Mouse (Mus musculus): Measurements from ENCODE around the gene Maf. TPM values are rescaled to one million over a fixed set of nuclear protein-coding genes. Genes with fewer than 3 reads are reported as not detected.

The Maf gene
- 2.4 and 3.0 TPM in 2 replicates for polyA plus RNA-seq (2015; fragmentation: Nextera tagmentation; extraction: Ambion mirVana)

DNA sequence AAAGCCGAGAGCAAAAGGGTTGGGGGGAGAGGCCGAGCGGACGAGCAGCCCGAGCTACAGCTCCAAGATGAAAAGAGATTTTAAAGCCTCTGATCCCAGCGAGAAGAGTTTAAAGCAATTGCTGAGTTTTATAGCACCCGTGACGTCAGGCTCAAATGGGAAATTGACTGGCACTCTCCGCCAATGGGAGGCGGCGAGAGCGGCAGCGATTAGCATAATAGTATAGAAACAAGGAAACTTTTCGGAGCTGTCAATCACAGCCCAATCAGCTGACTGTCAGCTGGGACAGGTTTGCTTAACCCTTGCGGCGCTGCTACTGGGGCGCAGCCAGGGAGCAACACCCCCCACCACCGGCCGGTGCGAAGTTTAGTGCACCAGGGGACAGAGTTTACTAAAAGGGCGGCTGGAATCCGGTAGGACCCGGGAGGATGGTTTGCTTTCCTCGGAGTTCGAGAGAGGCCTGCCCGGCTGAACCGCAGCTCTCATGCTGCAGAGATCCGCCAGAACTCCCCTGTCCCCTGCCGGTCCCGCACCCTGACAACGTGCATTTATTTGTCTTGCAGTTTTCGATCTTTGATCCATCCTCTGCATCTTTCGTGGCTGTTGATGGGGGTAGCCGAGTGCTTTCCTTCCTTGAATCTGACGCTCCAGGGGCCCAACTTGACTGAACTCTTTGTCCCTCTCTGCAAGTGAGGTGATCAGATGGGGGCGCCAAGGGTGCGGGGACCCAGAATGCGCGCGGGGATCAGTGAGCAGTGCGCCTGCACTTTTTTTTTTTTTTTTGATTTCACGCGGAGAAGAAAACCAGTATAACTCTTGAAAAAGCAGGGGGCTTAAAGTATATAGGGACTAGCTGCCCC lies at the start of gene Maf:
Gene Maf, minus strand, starts transcription at position 64 of the 860 bp plus-strand sequence.
- 1% methylated on average over 43 of the region's 43 CpGs for WGBS (ENCODE audit: insufficient replicate concordance)
- Histone ChIP-seq H3K27me3 (ENCODE audit: control insufficient read depth, insufficient read depth, low read depth, low read length) (peaks cover 40% of the 10 kb centered on the region), H3K36me3 (ENCODE audit: control insufficient read depth, insufficient read depth) (no peaks in the 10 kb centered on the region), H3K4me3 (ENCODE audit: low read depth, low read length) (peak within 1 kb of the TSS; percentile 59), H3K4me2 (ENCODE audit: low read depth, low read length) (peak within 1 kb of the TSS; percentile 67), H3K9ac (ENCODE audit: low read depth, low read length) (peak within 1 kb of the TSS; percentile 45), H3K9me3 (replicated peaks; ENCODE audit: control insufficient read depth, low read length) (no peaks in the 10 kb centered on the region), H3K27ac (ENCODE audit: low read length) (peak within 1 kb of the TSS; percentile 63), H3K4me1 (ENCODE audit: control insufficient read depth, low read depth, low read length) (no peaks in the 10 kb centered on the region; the same call in 1 of the 2 replicates)
- peak; percentile 70 for ATAC-seq (ENCODE audit: low read depth)

DNA sequence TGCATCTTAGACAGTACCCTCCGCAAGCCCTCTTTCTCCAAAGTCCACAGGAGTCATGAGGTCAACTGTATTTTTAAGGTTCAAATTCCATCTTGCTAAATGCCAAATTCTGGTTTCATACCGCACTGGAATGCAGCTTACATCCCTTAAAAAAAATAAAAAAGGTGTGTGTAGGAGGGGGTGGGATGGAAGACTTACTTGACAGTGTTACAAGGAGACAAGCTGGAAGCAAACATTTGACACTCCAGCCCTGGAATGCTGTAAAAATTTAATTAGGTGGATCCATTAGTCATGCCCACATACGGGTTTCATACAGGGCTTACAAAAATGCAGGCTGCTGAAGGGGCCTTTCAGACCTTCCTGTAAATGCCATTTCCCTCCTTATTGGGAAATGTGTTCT lies 49.4 kb upstream of the Maf start:
- no peaks in the 10 kb centered on the region for H3K27me3 ChIP-seq (ENCODE audit: control insufficient read depth, insufficient read depth, low read depth, low read length)
- H3K27ac ChIP-seq (ENCODE audit: low read length): no peak overlapping the region
- H3K36me3 ChIP-seq (ENCODE audit: control insufficient read depth, insufficient read depth): no peaks in the 10 kb centered on the region
- H3K9ac ChIP-seq (ENCODE audit: low read depth, low read length): no peak overlapping the region
- no peaks in the 10 kb centered on the region for H3K9me3 ChIP-seq (replicated peaks; ENCODE audit: control insufficient read depth, low read length)
- no peaks in the 10 kb centered on the region; the same call in none of the 2 replicates for H3K4me1 ChIP-seq (ENCODE audit: control insufficient read depth, low read depth, low read length)
- no peak for ATAC-seq (ENCODE audit: low read depth)
- no peak overlapping the region for H3K4me2 ChIP-seq (ENCODE audit: low read depth, low read length)
- 53% methylated on average over 3 of the region's 3 CpGs for WGBS (ENCODE audit: insufficient replicate concordance)
- no peak overlapping the region for H3K4me3 ChIP-seq (ENCODE audit: low read depth, low read length)

DNA sequence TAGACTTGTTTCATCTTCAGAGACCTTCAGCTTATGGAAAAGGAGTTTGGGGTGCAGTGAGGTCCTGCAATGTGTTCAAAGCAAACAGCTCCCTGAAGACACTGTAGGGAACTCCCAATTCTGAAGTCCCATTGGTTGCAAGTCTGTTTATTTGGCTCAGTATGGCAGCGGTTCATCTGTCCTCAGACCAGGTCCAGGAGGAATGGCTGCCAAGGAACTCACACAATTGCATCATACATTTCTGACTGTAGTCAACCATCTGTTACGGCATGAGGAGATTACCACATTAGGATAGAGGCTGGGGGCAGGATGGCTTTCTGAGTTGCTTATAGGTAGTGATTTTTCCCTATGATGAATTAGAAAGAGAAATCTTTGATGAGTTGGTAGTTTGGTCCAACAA lies 48.4 kb upstream of the Maf start:
- Histone ChIP-seq H3K4me2 (ENCODE audit: low read depth, low read length) (no peak overlapping the region), H3K4me3 (ENCODE audit: low read depth, low read length) (no peak overlapping the region), H3K9me3 (replicated peaks; ENCODE audit: control insufficient read depth, low read length) (no peaks in the 10 kb centered on the region), H3K9ac (ENCODE audit: low read depth, low read length) (no peak overlapping the region), H3K4me1 (ENCODE audit: control insufficient read depth, low read depth, low read length) (no peaks in the 10 kb centered on the region; the same call in none of the 2 replicates), H3K27ac (ENCODE audit: low read length) (no peak overlapping the region), H3K36me3 (ENCODE audit: control insufficient read depth, insufficient read depth) (no peaks in the 10 kb centered on the region), H3K27me3 (ENCODE audit: control insufficient read depth, insufficient read depth, low read depth, low read length) (no peaks in the 10 kb centered on the region)
- ATAC-seq (ENCODE audit: low read depth): no peak
- 61% methylated on average over 2 of the region's 2 CpGs for WGBS (ENCODE audit: insufficient replicate concordance)

DNA sequence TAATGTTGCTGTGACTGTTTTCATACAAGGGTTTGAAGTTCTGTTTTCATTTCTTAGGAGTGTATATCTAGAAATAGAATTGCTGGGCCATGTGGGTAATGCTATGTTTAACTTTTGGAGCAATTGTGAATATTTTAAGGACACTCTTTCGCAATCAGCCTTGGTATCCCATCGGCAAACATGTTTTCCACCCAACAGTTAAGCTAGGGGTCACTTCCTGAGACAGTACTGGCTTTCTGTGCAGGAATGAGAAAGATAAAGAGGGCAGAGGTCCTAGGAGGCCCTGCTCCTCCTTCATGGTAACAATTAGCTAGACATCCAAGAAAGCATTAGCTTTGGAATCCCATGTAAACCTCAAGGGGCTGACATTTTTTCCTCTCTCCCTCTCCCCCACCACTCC lies 47.1 kb upstream of the Maf start:
- no peaks in the 10 kb centered on the region for H3K27me3 ChIP-seq (ENCODE audit: control insufficient read depth, insufficient read depth, low read depth, low read length)
- no peaks in the 10 kb centered on the region; the same call in none of the 2 replicates for H3K4me1 ChIP-seq (ENCODE audit: control insufficient read depth, low read depth, low read length)
- H3K9ac ChIP-seq (ENCODE audit: low read depth, low read length): no peak overlapping the region
- H3K4me3 ChIP-seq (ENCODE audit: low read depth, low read length): no peak overlapping the region
- 28% methylated on average over 2 of the region's 2 CpGs for WGBS (ENCODE audit: insufficient replicate concordance)
- H3K36me3 ChIP-seq (ENCODE audit: control insufficient read depth, insufficient read depth): no peaks in the 10 kb centered on the region
- no peak overlapping the region for H3K4me2 ChIP-seq (ENCODE audit: low read depth, low read length)
- H3K9me3 ChIP-seq (replicated peaks; ENCODE audit: control insufficient read depth, low read length): no peaks in the 10 kb centered on the region
- peak; percentile 51 for ATAC-seq (ENCODE audit: low read depth)
- H3K27ac ChIP-seq (ENCODE audit: low read length): no peak overlapping the region

DNA sequence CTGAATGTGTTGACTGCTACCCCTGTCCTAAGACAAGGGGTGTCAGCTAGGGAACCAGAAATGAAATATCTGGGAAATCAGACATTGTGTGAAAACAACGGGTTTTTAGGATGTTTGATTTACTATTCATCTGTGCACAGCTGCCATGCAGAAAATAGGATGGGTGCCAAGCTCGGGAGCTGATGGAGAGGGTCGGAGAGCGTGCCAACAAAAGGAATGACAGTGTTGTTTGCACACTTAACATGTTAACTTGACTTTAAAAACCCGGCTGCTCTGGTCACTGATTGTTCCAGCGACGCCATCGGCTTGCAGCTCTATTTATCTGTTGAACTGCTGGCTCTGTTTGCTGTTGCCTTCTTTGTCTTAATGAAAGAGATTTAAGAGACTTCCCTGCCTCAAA lies 46.2 kb upstream of the Maf start:
- Histone ChIP-seq H3K27ac (ENCODE audit: low read length) (no peak overlapping the region), H3K27me3 (ENCODE audit: control insufficient read depth, insufficient read depth, low read depth, low read length) (no peaks in the 10 kb centered on the region), H3K9me3 (replicated peaks; ENCODE audit: control insufficient read depth, low read length) (no peaks in the 10 kb centered on the region), H3K4me3 (ENCODE audit: low read depth, low read length) (no peak overlapping the region), H3K4me1 (ENCODE audit: control insufficient read depth, low read depth, low read length) (no peaks in the 10 kb centered on the region; the same call in none of the 2 replicates), H3K36me3 (ENCODE audit: control insufficient read depth, insufficient read depth) (no peaks in the 10 kb centered on the region), H3K4me2 (ENCODE audit: low read depth, low read length) (no peak overlapping the region), H3K9ac (ENCODE audit: low read depth, low read length) (no peak overlapping the region)
- WGBS (ENCODE audit: insufficient replicate concordance): 59% methylated on average over 8 of the region's 8 CpGs
- ATAC-seq (ENCODE audit: low read depth): no peak

DNA sequence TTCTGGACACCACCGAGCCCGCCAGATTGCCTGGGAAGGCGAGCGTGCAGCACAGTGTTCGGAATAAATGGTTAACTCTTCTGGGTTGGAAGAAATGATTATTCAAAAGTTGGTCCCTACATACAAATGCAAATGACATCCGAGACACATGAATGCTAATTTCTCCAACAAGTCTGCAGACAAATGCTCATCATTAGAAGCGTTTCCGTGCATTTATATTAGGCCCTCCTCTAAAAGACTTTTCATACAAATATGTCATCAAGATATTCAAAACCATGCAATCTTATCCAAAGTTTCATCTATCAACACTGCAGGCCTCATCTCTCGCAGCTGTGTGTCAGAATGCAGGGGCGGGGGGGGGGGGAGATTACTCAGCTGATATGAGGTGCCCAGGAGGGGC lies 39.8 kb upstream of the Maf start:
- Histone ChIP-seq H3K27me3 (ENCODE audit: control insufficient read depth, insufficient read depth, low read depth, low read length) (no peaks in the 10 kb centered on the region), H3K36me3 (ENCODE audit: control insufficient read depth, insufficient read depth) (no peaks in the 10 kb centered on the region), H3K9me3 (replicated peaks; ENCODE audit: control insufficient read depth, low read length) (no peaks in the 10 kb centered on the region), H3K4me3 (ENCODE audit: low read depth, low read length) (no peak overlapping the region), H3K4me2 (ENCODE audit: low read depth, low read length) (no peak overlapping the region), H3K27ac (ENCODE audit: low read length) (no peak overlapping the region), H3K9ac (ENCODE audit: low read depth, low read length) (no peak overlapping the region), H3K4me1 (ENCODE audit: control insufficient read depth, low read depth, low read length) (no peaks in the 10 kb centered on the region)
- 64% methylated on average over 10 of the region's 10 CpGs for WGBS (ENCODE audit: insufficient replicate concordance)
- no peak for ATAC-seq (ENCODE audit: low read depth)

DNA sequence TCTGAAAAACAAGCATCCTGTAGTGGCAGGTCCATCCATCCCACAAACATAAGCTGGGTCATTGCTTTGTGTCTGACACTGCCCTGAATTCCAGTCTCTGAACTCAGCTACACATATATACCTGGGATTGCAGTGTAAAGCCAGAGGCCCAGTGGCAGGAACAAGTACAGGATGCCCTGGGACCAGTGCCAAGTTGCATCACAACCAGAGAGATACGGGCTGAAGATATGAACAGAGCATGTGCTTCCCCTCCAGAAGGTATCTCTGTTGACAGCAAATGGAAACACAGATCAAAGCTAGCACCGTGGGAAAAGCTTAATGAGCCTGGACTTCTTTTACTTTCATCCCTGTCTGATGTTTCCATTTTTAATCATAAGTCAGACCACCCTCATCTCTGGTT lies 38.1 kb upstream of the Maf start:
- H3K9me3 ChIP-seq (replicated peaks; ENCODE audit: control insufficient read depth, low read length): no peaks in the 10 kb centered on the region
- no peaks in the 10 kb centered on the region for H3K36me3 ChIP-seq (ENCODE audit: control insufficient read depth, insufficient read depth)
- H3K27ac ChIP-seq (ENCODE audit: low read length): no peak overlapping the region
- no peaks in the 10 kb centered on the region for H3K4me1 ChIP-seq (ENCODE audit: control insufficient read depth, low read depth, low read length)
- H3K4me2 ChIP-seq (ENCODE audit: low read depth, low read length): no peak overlapping the region
- 36% methylated on average over 2 of the region's 2 CpGs for WGBS (ENCODE audit: insufficient replicate concordance)
- no peak overlapping the region for H3K9ac ChIP-seq (ENCODE audit: low read depth, low read length)
- ATAC-seq (ENCODE audit: low read depth): no peak
- no peak overlapping the region for H3K4me3 ChIP-seq (ENCODE audit: low read depth, low read length)
- no peaks in the 10 kb centered on the region for H3K27me3 ChIP-seq (ENCODE audit: control insufficient read depth, insufficient read depth, low read depth, low read length)

DNA sequence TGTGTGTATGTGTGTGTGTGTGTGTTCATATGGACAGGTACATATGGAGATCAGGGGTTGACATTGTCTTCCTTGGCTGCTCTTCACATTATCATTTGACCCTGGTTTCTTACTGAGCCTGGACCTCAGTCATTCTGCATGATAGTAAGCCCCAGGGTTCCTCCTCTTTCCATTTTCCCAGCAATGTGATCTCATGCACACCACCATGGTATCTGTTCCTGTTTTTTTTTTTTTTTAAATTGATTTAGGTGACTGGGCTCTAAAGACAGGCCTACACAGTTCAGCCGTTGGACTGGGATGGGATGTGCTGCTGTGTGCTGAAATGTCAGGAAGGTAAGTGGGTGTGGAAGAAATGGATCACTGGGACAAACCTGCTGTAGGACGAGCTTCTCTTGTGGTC lies 35.8 kb upstream of the Maf start:
- no peaks in the 10 kb centered on the region for H3K9me3 ChIP-seq (replicated peaks; ENCODE audit: control insufficient read depth, low read length)
- no peak overlapping the region for H3K4me3 ChIP-seq (ENCODE audit: low read depth, low read length)
- WGBS (ENCODE audit: insufficient replicate concordance): 54% methylated on average over 2 of the region's 2 CpGs
- no peaks in the 10 kb centered on the region for H3K4me1 ChIP-seq (ENCODE audit: control insufficient read depth, low read depth, low read length)
- no peaks in the 10 kb centered on the region for H3K36me3 ChIP-seq (ENCODE audit: control insufficient read depth, insufficient read depth)
- H3K27ac ChIP-seq (ENCODE audit: low read length): no peak overlapping the region
- no peak for ATAC-seq (ENCODE audit: low read depth)
- no peaks in the 10 kb centered on the region for H3K27me3 ChIP-seq (ENCODE audit: control insufficient read depth, insufficient read depth, low read depth, low read length)
- no peak overlapping the region for H3K9ac ChIP-seq (ENCODE audit: low read depth, low read length)
- H3K4me2 ChIP-seq (ENCODE audit: low read depth, low read length): no peak overlapping the region

DNA sequence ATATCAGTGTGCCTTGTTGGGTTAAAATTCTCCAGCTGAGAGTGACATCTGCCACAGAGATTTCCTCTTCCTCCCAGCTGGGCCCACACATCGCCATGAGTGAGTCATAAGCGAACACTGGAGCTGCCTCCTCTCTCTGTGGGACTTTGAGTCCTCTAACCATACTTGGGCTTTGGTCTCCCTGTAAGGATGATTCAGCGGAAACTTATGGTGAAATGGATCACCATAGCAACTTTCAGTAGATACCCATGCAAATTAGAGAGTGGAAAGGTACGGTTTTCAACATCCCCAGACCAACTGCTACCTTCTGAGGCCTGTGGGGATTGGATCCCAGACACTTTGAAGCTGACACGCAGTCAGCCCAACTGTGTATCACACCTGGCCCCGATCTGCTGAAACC lies 35.1 kb upstream of the Maf start:
- no peaks in the 10 kb centered on the region for H3K9me3 ChIP-seq (replicated peaks; ENCODE audit: control insufficient read depth, low read length)
- WGBS (ENCODE audit: insufficient replicate concordance): 61% methylated on average over 6 of the region's 6 CpGs

More for the DNA sequence above, 35.1 kb upstream of the Maf start:
- no peaks in the 10 kb centered on the region for H3K4me1 ChIP-seq (ENCODE audit: control insufficient read depth, low read depth, low read length)
- H3K4me3 ChIP-seq (ENCODE audit: low read depth, low read length): no peak overlapping the region
- H3K9ac ChIP-seq (ENCODE audit: low read depth, low read length): no peak overlapping the region
- H3K27ac ChIP-seq (ENCODE audit: low read length): no peak overlapping the region
- no peak for ATAC-seq (ENCODE audit: low read depth)
- no peaks in the 10 kb centered on the region for H3K27me3 ChIP-seq (ENCODE audit: control insufficient read depth, insufficient read depth, low read depth, low read length)
- H3K36me3 ChIP-seq (ENCODE audit: control insufficient read depth, insufficient read depth): no peaks in the 10 kb centered on the region
- no peak overlapping the region for H3K4me2 ChIP-seq (ENCODE audit: low read depth, low read length)
